13 mouse cellular contexts compared by ENCODE assay signal in the genomic region with DNA sequence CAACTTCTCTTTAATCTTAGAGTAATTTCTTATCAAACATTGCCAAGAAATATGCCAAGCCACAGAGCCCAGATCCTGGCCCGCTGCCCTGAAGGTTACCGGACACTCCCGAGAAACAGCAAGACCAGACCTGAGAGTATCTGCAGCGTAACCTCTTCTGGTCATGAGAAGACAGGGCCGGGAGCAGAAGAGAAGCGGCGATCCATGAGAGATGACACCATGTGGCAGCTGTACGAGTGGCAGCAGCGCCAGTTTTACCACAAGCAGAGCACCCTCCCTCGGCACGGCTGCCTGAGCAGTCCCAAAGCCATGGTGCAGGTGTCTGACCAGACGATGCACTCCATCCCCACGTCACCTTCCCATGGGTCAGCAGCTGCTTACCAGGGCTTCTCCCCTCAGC.
DNase-seq lines count a peak whose midpoint lies in the region; TF ChIP-seq lines count a peak whose summit lies in the region.
"Had no signal": no experiment of that assay in that cellular context is flagged by ENCODE, and none has a peak within 500 bp of the region (broad histone marks: within the 10 kb centered on the region; RNA-seq: fewer than 3 reads in every experiment).

No protein-coding gene starts in this region.

- no peak for TF ChIP-seq POLR2A in myocyte (IDR thresholded peaks at IDR 0.05; ENCODE audit: insufficient read length, low read depth)

- no peak overlapping the region for H3K4me3 ChIP-seq in myocyte
- H3K4me3 ChIP-seq: embryonic facial prominence, embryonic 10.5 days; forebrain, embryonic 15.5 days; heart, embryonic 13.5 days; left cerebral cortex, adult 2 months had no signal

- intact Hi-C loops in left cerebral cortex, postnatal 4 days (cut with DNase I), result no loop called here

- peak overlapping the region; percentile 12 for H3K4me2 ChIP-seq in myocyte (ENCODE audit: low read depth)
- H3K4me2 ChIP-seq: forebrain, embryonic 15.5 days; heart, embryonic 13.5 days; liver, embryonic 11.5 days had no signal

- peak; percentile 53 for DNase-seq in left cerebral cortex, postnatal 4 days
- DNase-seq in left cerebral cortex, adult 18-20 months (ENCODE audit: low spot score in 2 of 2), result no peak
- DNase-seq in adrenal gland, postnatal 14 days, result peak; percentile 39
- peak; percentile 43 for DNase-seq in cerebellum, adult 8-10 months
- DNase-seq in MN1 (ENCODE audit: low spot score), result no peak
- no peak for DNase-seq in spleen, postnatal 14 days (ENCODE audit: low spot score in 2 of 2)
- DNase-seq: right cerebral cortex, postnatal 14 days had no signal

- H3K27me3 ChIP-seq in myocyte (ENCODE audit: control insufficient read depth, insufficient read depth, insufficient read length), result no peaks in the 10 kb centered on the region
- H3K27me3 ChIP-seq: forebrain, embryonic 15.5 days; heart, embryonic 13.5 days had no signal

- peaks cover 6% of the 10 kb centered on the region for H3K36me3 ChIP-seq in myocyte (ENCODE audit: control insufficient read depth, insufficient read depth)

- H3K79me2 ChIP-seq in myocyte (ENCODE audit: control insufficient read depth, insufficient read depth), result no peaks in the 10 kb centered on the region

- H3ac ChIP-seq in myocyte (ENCODE audit: control insufficient read depth, insufficient read length), result no peak overlapping the region

TF ChIP-seq in myocyte, 11 proteins besides CTCF, POLR2A, EP300 and RAD21:
- TF ChIP-seq SRF (IDR thresholded peaks at IDR 0.05; ENCODE audit: control insufficient read depth, insufficient read length, low read depth), result no peak
- peak in 2 of 3 experiments; percentile 74 to 84 for TF ChIP-seq MYOD1 (IDR thresholded peaks at IDR 0.05; ENCODE audit: control insufficient read depth in 1 of 3, insufficient read length in 2 of 3, low read depth in 2 of 3)
- TF ChIP-seq POLR2AphosphoS2 (IDR thresholded peaks at IDR 0.05; ENCODE audit: insufficient read length, low read depth), result no peak
- TF ChIP-seq USF1 (IDR thresholded peaks at IDR 0.05; ENCODE audit: low read depth), result no peak
- TF ChIP-seq REST (IDR thresholded peaks at IDR 0.05; ENCODE audit: insufficient read depth, insufficient read length), result no peak
- no peak for TF ChIP-seq TCF12 (IDR thresholded peaks at IDR 0.05; ENCODE audit: insufficient read depth, poor library complexity, severe bottlenecking)
- peak; percentile 33 for TF ChIP-seq TCF3 (IDR thresholded peaks at IDR 0.05; ENCODE audit: insufficient read length, low read depth)
- no peak for TF ChIP-seq CEBPB (IDR thresholded peaks at IDR 0.05; ENCODE audit: insufficient read depth, poor library complexity, severe bottlenecking)
- no peak for TF ChIP-seq E2F4 (IDR thresholded peaks at IDR 0.05; ENCODE audit: insufficient read depth)
- TF ChIP-seq MAX (IDR thresholded peaks at IDR 0.05; ENCODE audit: low read depth), result no peak
- TF ChIP-seq MYOG (IDR thresholded peaks at IDR 0.05; ENCODE audit: control insufficient read depth in 1 of 3, insufficient read depth in 1 of 3, insufficient read length in 2 of 3, low read depth in 2 of 3), result peak in 2 of 3 experiments; percentile 43 to 85

Comparison
In these comparisons a context has a peak if more than half of its experiments do, and no peak if none do; other contexts are left out.
1. DNase-seq: peak in left cerebral cortex, postnatal 4 days (single experiment), adrenal gland, postnatal 14 days (single experiment) and cerebellum, adult 8-10 months (single experiment); none in left cerebral cortex, adult 18-20 months (0 of 2), MN1 (single experiment) and spleen, postnatal 14 days (0 of 2).